Mouse (Mus musculus): ENCODE measurements around the gene Zbtb45.
A peak's percentile ranks its signal among the peaks of the same experiment; 100 is the strongest.

Zbtb45 gene

GRCm38 (mm10) chr7:13033451-13034147 lies 23.8 kb upstream of the Zbtb45 start:
- DNase-seq = no peak

GRCm38 (mm10) chr7:13032541-13032940 lies 22.7 kb upstream of the Zbtb45 start:
- no peak for DNase-seq

GRCm38 (mm10) chr7:13031983-13032382 lies 22.1 kb upstream of the Zbtb45 start:
- DNase-seq = no peak

- no peak for DNase-seq
Measured at GRCm38 (mm10) chr7:13031069-13031468, 21.2 kb upstream of the Zbtb45 start.

- DNase-seq = no peak
Measured at GRCm38 (mm10) chr7:13028986-13029385, 19.2 kb upstream of the Zbtb45 start.

- DNase-seq = no peak
Measured at GRCm38 (mm10) chr7:13025511-13026112, 15.8 kb upstream of the Zbtb45 start.

GRCm38 (mm10) chr7:13024805-13025204 lies 15.0 kb upstream of the Zbtb45 start:
- peak; percentile 89 for DNase-seq

- peak; percentile 95 for DNase-seq
Measured at GRCm38 (mm10) chr7:13023928-13024731, 14.3 kb upstream of the Zbtb45 start.

GRCm38 (mm10) chr7:13022773-13023535 lies 13.1 kb upstream of the Zbtb45 start:
- peak; percentile 83 for DNase-seq

- no peak for DNase-seq
Measured at GRCm38 (mm10) chr7:13015217-13015616, 5.4 kb upstream of the Zbtb45 start.

GRCm38 (mm10) chr7:13014275-13014839 lies 4.5 kb upstream of the Zbtb45 start:
- no peak for DNase-seq

GRCm38 (mm10) chr7:13013671-13014070 lies 3.8 kb upstream of the Zbtb45 start:
- no peak for DNase-seq

- peak; percentile 92 for DNase-seq
Measured at GRCm38 (mm10) chr7:13009143-13010004, 460 bp downstream of the Zbtb45 start.

- DNase-seq = no peak
Measured at GRCm38 (mm10) chr7:13007341-13008092, 2.3 kb downstream of the Zbtb45 start.

- no peak for DNase-seq
Measured at GRCm38 (mm10) chr7:13006531-13006930, 3.3 kb downstream of the Zbtb45 start.

- no peak for DNase-seq
Measured at GRCm38 (mm10) chr7:13006011-13006410, 3.8 kb downstream of the Zbtb45 start.

- no peak for DNase-seq
Measured at GRCm38 (mm10) chr7:13003380-13003779, 6.5 kb downstream of the Zbtb45 start.

- DNase-seq = no peak
Measured at GRCm38 (mm10) chr7:13001584-13001983, 8.2 kb downstream of the Zbtb45 start.

GRCm38 (mm10) chr7:12998851-12999250 lies 11.0 kb downstream of the Zbtb45 start, which contains the start of gene Trim28:
Gene Trim28, plus strand, starts transcription at chr7:12999114.
- no peak for DNase-seq

- no peak for DNase-seq
Measured at GRCm38 (mm10) chr7:12998053-12998452, 11.8 kb downstream of the Zbtb45 start, which contains the start of gene Slc27a5. Gene Slc27a5, minus strand, starts transcription at chr7:12998192.

- no peak for DNase-seq
Measured at GRCm38 (mm10) chr7:12997230-12997629, 12.6 kb downstream of the Zbtb45 start.

Data from thymus, postnatal 14 days (tissue).